Mouse (Mus musculus) lung, postnatal 0 days (tissue): ENCODE measurements around the gene Slfn9.

ENCODE experiments used
- CTCF ChIP-seq: IDR thresholded peaks from 2 replicates; pipeline ENCODE4 v1.5.1; 2016; ENCODE audit warnings: antibody characterized with exemption, mild to moderate bottlenecking
- EP300 ChIP-seq: IDR thresholded peaks from 2 replicates; pipeline ENCODE4 v1.6.1; 2016; ENCODE audit warnings: antibody characterized with exemption, mild to moderate bottlenecking, control low read depth

- TF ChIP-seq CTCF (no peak), EP300 (no peak)
Observed at GRCm38 (mm10) chr11:82952612-82953542, 38.8 kb downstream of the Slfn9 start.
